Mouse (Mus musculus) CH12.LX (cell line): Measurements from ENCODE around the gene Egln1. TPM values are rescaled to one million over a fixed set of nuclear protein-coding genes. Genes with fewer than 3 reads are reported as not detected.

ENCODE experiments used
- DNase-seq: peaks from one replicate; pipeline ENCODE4 v3.0.0-alpha.2; 2013; ENCODE audit errors: extremely low read depth
- H3K27ac ChIP-seq: 2 replicates; pipeline ENCODE4 v1.5.1; 2012; ENCODE audit warnings: low read depth, mild to moderate bottlenecking, control low read depth, moderate library complexity; ENCODE audit not compliant: insufficient read depth
- H3K27me3 ChIP-seq: replicated peaks from 2 replicates; pipeline ENCODE3; 2012; ENCODE audit warnings: inconsistent platforms
- H3K36me3 ChIP-seq, 2 experiments: replicated peaks in 1 of 2; 2 replicates each; pipeline versions ENCODE3 to v1.6.1; 2012; ENCODE audit warnings: inconsistent platforms in 1 of 2, low read length in 1 of 2, mild to moderate bottlenecking in 1 of 2, mixed read lengths in 1 of 2, moderate library complexity in 1 of 2; ENCODE audit not compliant: control insufficient read depth in 1 of 2, insufficient read depth in 1 of 2
- H3K4me1 ChIP-seq, 2 experiments: 2 replicates each; pipeline ENCODE4 v1.6.1; 2012; ENCODE audit warnings: inconsistent platforms in 1 of 2, moderate library complexity in 1 of 2; ENCODE audit not compliant: insufficient read depth in 2 of 2, control insufficient read depth in 1 of 2
- H3K4me2 ChIP-seq: 2 replicates; pipeline ENCODE4 v1.6.1; 2012; ENCODE audit warnings: low read depth, mild to moderate bottlenecking, control low read depth; ENCODE audit not compliant: poor library complexity, insufficient read depth, severe bottlenecking
- H3K4me3 ChIP-seq, 3 experiments: fragments of 150-350 bp in 1 of 3; sonication (generic) in 1 of 3; replicated peaks in 1 of 3; 2 replicates each; pipeline versions ENCODE3 to v1.5.1; 2011 to 2012; ENCODE audit warnings: low read depth in 2 of 3, low read length in 2 of 3, mild to moderate bottlenecking in 2 of 3, moderate library complexity in 2 of 3, control low read depth in 1 of 3, improper control_type of control experiment in 1 of 3, inconsistent platforms in 1 of 3, mixed read lengths in 1 of 3; ENCODE audit not compliant: poor library complexity in 1 of 3
- H3K79me2 ChIP-seq: replicated peaks from 2 replicates; pipeline ENCODE4 v1.6.1; 2012; ENCODE audit warnings: mild to moderate bottlenecking, moderate library complexity; ENCODE audit not compliant: control insufficient read depth, poor library complexity, insufficient read depth, severe bottlenecking; ENCODE audit errors: extremely low read depth
- H3K9ac ChIP-seq: 2 replicates; pipeline ENCODE4 v1.6.1; 2012; ENCODE audit warnings: low read depth, mild to moderate bottlenecking, control low read depth, moderate library complexity; ENCODE audit not compliant: insufficient read depth
- H3K9me3 ChIP-seq: replicated peaks from 2 replicates; pipeline ENCODE3; 2012; ENCODE audit warnings: low read length, inconsistent platforms, mixed read lengths
- CHD1 ChIP-seq: IDR thresholded peaks from 2 replicates; pipeline ENCODE4 v1.6.1; 2012; ENCODE audit warnings: low read depth, low read length, improper control_type of control experiment, inconsistent platforms
- CTCF ChIP-seq, 2 experiments: IDR thresholded peaks in 1 of 2; conservative IDR thresholded peaks in 1 of 2; 2 replicates each; pipeline ENCODE4 v1.5.1; 2011 to 2012; ENCODE audit warnings: low read depth in 2 of 2, low read length in 2 of 2, improper control_type of control experiment in 1 of 2, inconsistent platforms in 1 of 2, mild to moderate bottlenecking in 1 of 2, moderate library complexity in 1 of 2
- EP300 ChIP-seq: IDR thresholded peaks from 2 replicates; pipeline ENCODE4 v1.6.1; 2011; ENCODE audit warnings: low read length, improper control_type of control experiment
- ETS1 ChIP-seq: conservative IDR thresholded peaks from 2 replicates; pipeline ENCODE4 v1.6.1; 2012; ENCODE audit warnings: low read depth, mild to moderate bottlenecking, inconsistent platforms, low read length, improper control_type of control experiment, moderate library complexity
- GABPA ChIP-seq: IDR thresholded peaks from 2 replicates; pipeline ENCODE4 v1.6.1; 2012; ENCODE audit warnings: low read depth, low read length, improper control_type of control experiment, inconsistent platforms; ENCODE audit not compliant: insufficient replicate concordance
- HCFC1 ChIP-seq: IDR thresholded peaks from 2 replicates; pipeline ENCODE4 v1.6.1; 2012; ENCODE audit warnings: low read depth, mild to moderate bottlenecking, inconsistent platforms, low read length, improper control_type of control experiment
- KAT2A ChIP-seq: IDR thresholded peaks from 2 replicates; pipeline ENCODE4 v1.6.1; 2012; ENCODE audit warnings: low read length, improper control_type of control experiment, inconsistent platforms; ENCODE audit not compliant: insufficient replicate concordance
- MAFK ChIP-seq: IDR thresholded peaks from 2 replicates; pipeline ENCODE4 v1.6.1; 2011; ENCODE audit warnings: low read length, improper control_type of control experiment; ENCODE audit not compliant: insufficient replicate concordance
- MAX ChIP-seq: IDR thresholded peaks from 2 replicates; pipeline ENCODE4 v1.6.1; 2011; ENCODE audit warnings: low read length, improper control_type of control experiment
- MAZ ChIP-seq: IDR thresholded peaks from 2 replicates; pipeline ENCODE4 v1.6.1; 2012; ENCODE audit warnings: low read depth, mild to moderate bottlenecking, inconsistent platforms, low read length, improper control_type of control experiment, moderate library complexity
- MEF2A ChIP-seq: IDR thresholded peaks from 2 replicates; pipeline ENCODE4 v1.6.1; 2014; ENCODE audit warnings: low read depth, mild to moderate bottlenecking, inconsistent platforms, low read length, improper control_type of control experiment, borderline replicate concordance
- MXI1 ChIP-seq: IDR thresholded peaks from 2 replicates; pipeline ENCODE4 v1.6.1; 2011; ENCODE audit warnings: mild to moderate bottlenecking, low read depth, low read length, improper control_type of control experiment
- NRF1 ChIP-seq: IDR thresholded peaks from 2 replicates; pipeline ENCODE4 v1.6.1; 2014; ENCODE audit warnings: low read depth, mild to moderate bottlenecking, inconsistent platforms, low read length, improper control_type of control experiment, moderate library complexity
- RAD21 ChIP-seq: IDR thresholded peaks from 2 replicates; pipeline ENCODE4 v1.6.1; 2011; ENCODE audit warnings: low read depth, mild to moderate bottlenecking, low read length, improper control_type of control experiment, moderate library complexity
- RCOR1 ChIP-seq: conservative IDR thresholded peaks from 2 replicates; pipeline ENCODE4 v1.6.1; 2012; ENCODE audit warnings: low read depth, mild to moderate bottlenecking, inconsistent platforms, low read length, improper control_type of control experiment
- TBP ChIP-seq: conservative IDR thresholded peaks from 2 replicates; pipeline ENCODE4 v1.6.1; 2011; ENCODE audit warnings: low read depth, low read length, improper control_type of control experiment
- TCF12 ChIP-seq: IDR thresholded peaks from 2 replicates; pipeline ENCODE4 v1.6.1; 2014; ENCODE audit warnings: low read depth, mild to moderate bottlenecking, inconsistent platforms, low read length, improper control_type of control experiment
- UBTF ChIP-seq: IDR thresholded peaks from 2 replicates; pipeline ENCODE4 v1.6.1; 2012; ENCODE audit warnings: low read depth, mild to moderate bottlenecking, inconsistent platforms, low read length, improper control_type of control experiment, moderate library complexity
- ZMIZ1 ChIP-seq: IDR thresholded peaks from 2 replicates; pipeline ENCODE4 v1.6.1; 2012; ENCODE audit warnings: low read depth, mild to moderate bottlenecking, inconsistent platforms, low read length, improper control_type of control experiment
- dilution Hi-C: fragments of 300-500 bp; cut with MboI; formaldehyde crosslinking; loops from 2 replicates; pipeline ENCODE4 v1.14.3; 2020; ENCODE audit warnings: low sequenced_read_pairs; ENCODE audit not compliant: extremely low pct_unique_long_range_greater_than_20kb, extremely low pct_ligation_motif_present
- in situ Hi-C: fragments of 300-500 bp; cut with MboI; formaldehyde crosslinking; loops from 3 replicates; pipeline ENCODE4 v1.14.3; 2019; ENCODE audit warnings: low sequenced_read_pairs, low pct_ligation_motif_present, low pct_unique_long_range_greater_than_20kb, mixed read lengths
- polyA plus RNA-seq: library from polyadenylated mRNA; unstranded; fragments of >175 nt; gene quantifications from 2 replicates; pipeline ENCODE4 v1.2.1, GENCODE M21; 2012; ENCODE audit warnings: low read depth; ENCODE audit not compliant: insufficient read length
- total RNA-seq, 2 experiments: library from RNA; depleted of rRNA; stranded (reverse); fragments of 300-350 nt in 1 of 2; fragments of >200 nt in 1 of 2; gene quantifications; 2 replicates each; pipeline ENCODE4 v1.2.3; 2012 to 2014

Egln1 gene
- total and polyA plus RNA-seq, 3 experiments = 19.0 to 34.7 (median 31.0) TPM

GRCm38 (mm10) chr8:124980828-124981227 lies 31.7 kb upstream of the Egln1 start:
- no peak overlapping the region for H3K4me2 ChIP-seq
- DNase-seq = no peak
- peaks cover 22% of the 10 kb centered on the region for H3K9me3 ChIP-seq
- H3K79me2 ChIP-seq = no peaks in the 10 kb centered on the region
- no peak overlapping the region for H3K9ac ChIP-seq
- no peak overlapping the region for H3K27ac ChIP-seq
- dilution Hi-C loops = no loop called here
- H3K4me1 ChIP-seq = no peaks in the 10 kb centered on the region
- no peaks in the 10 kb centered on the region for H3K36me3 ChIP-seq
- no peak overlapping the region for H3K4me3 ChIP-seq
- TF ChIP-seq HCFC1 (no peak), TCF12 (no peak), ZMIZ1 (no peak), RAD21 (no peak), MAFK (no peak), MAZ (no peak), GABPA (no peak), UBTF (no peak), CTCF (conservative IDR thresholded peaks at IDR 0.05 in 1 of 2, IDR thresholded peaks at IDR 0.05 in 1 of 2; ENCODE audit: low read depth in 2 of 2, low read length in 2 of 2) (no peak), ETS1 (no peak), RCOR1 (no peak), CHD1 (no peak), EP300 (no peak), MXI1 (no peak), NRF1 (no peak), MAX (no peak)
- peaks cover 27% of the 10 kb centered on the region for H3K27me3 ChIP-seq
- in situ Hi-C loops = no loop called here

- Histone ChIP-seq H3K27ac (no peak overlapping the region), H3K4me3 (no peak overlapping the region), H3K36me3 (no peaks in the 10 kb centered on the region), H3K4me2 (no peak overlapping the region), H3K9me3 (peaks cover 19% of the 10 kb centered on the region), H3K9ac (no peak overlapping the region), H3K4me1 (peaks cover 0 to 2% of the 10 kb centered on the region in 2 experiments; a peak in 1 of 4 replicates), H3K79me2 (no peaks in the 10 kb centered on the region), H3K27me3 (peaks cover 21% of the 10 kb centered on the region)
- dilution Hi-C loops (no loop called here), in situ Hi-C loops (no loop called here)
- TF ChIP-seq MEF2A (no peak), KAT2A (no peak), RAD21 (peak; percentile 10), CTCF (conservative IDR thresholded peaks at IDR 0.05 in 1 of 2, IDR thresholded peaks at IDR 0.05 in 1 of 2; ENCODE audit: low read depth in 2 of 2, low read length in 2 of 2) (peak in 1 of 2 experiments; percentile 34; a peak in 2 of 4 replicates), TBP (no peak)
- peak; percentile 3 for DNase-seq
Measured at GRCm38 (mm10) chr8:124980036-124980435, 30.9 kb upstream of the Egln1 start.
